Mouse (Mus musculus) liver, embryonic 18 days (tissue): ENCODE data around the gene Dennd1c. TPM values are rescaled to one million over a fixed set of nuclear protein-coding genes. Genes with fewer than 3 reads are reported as not detected.

Source experiments
- polyA plus RNA-seq: library from polyadenylated mRNA; depleted of rRNA; stranded (reverse); fragments of >200 nt; gene quantifications from 2 replicates; pipeline ENCODE4 v1.2.3, GENCODE M21; 2012; rRNA removed

The Dennd1c gene
- polyA plus RNA-seq, result 4.7 and 6.4 TPM in 2 replicates

DNA sequence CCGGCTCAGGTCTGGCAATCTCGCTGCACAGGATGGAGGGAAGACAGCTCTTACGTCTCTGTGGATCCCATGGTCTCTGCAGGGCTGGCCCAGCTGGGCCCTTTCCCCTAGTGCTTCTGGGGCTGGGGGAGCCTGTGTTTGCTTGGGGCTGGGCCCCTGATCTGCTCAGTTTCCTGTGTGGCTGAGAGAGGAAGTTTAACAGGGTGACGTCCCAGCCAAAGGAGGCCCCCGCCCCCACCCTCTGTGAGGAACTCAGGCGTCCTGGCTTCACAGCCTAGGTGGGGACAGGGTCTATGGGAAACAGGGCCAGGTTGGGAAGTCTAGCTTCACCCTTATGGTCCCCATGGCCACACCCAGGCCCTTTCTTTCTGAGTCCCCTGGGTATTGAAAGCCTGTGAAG, at the start of gene Dennd1c:
Gene Dennd1c, minus strand, starts transcription at position 179 of the 400 bp plus-strand sequence.

DNA sequence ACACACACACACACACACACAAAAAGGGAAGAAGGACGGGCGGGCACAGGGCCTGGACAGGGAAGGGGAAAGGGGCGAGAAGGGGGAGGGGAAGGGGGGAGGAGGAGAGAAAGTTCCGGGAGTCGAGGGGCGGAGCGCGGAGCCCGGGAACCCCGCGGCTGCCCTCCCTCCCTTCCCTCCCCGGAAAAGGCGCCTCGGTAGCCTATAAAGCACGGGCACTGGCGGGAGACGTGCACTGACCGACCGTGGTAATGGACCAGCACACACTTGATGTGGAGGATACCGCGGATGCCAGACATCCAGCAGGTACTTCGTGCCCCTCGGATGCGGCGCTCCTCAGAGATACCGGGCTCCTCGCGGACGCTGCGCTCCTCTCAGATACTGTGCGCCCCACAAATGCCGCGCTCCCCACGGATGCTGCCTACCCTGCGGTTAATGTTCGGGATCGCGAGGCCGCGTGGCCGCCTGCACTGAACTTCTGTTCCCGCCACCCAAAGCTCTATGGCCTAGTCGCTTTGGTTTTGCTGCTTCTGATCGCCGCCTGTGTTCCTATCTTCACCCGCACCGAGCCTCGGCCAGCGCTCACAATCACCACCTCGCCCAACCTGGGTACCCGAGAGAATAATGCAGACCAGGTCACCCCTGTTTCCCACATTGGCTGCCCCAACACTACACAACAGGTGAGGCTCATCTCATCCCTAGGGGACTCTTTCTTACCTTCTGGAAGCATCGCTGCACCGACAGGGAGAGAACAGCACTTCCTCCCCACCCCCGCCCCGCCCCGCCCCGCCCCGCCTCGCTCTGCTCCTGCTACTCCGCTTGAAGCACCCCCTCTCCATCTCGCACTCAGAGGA, 27.1 kb upstream of the Dennd1c start, which contains the start of gene Tnfsf9:
Gene Tnfsf9, plus strand, starts transcription at position 145 of the 854 bp plus-strand sequence.

GRCm38 (mm10) chr17:57087049-57087832, 8.9 kb upstream of the Dennd1c start, which contains the start of gene Tubb4a:
Gene Tubb4a, minus strand, starts transcription at chr17:57087782.

DNA sequence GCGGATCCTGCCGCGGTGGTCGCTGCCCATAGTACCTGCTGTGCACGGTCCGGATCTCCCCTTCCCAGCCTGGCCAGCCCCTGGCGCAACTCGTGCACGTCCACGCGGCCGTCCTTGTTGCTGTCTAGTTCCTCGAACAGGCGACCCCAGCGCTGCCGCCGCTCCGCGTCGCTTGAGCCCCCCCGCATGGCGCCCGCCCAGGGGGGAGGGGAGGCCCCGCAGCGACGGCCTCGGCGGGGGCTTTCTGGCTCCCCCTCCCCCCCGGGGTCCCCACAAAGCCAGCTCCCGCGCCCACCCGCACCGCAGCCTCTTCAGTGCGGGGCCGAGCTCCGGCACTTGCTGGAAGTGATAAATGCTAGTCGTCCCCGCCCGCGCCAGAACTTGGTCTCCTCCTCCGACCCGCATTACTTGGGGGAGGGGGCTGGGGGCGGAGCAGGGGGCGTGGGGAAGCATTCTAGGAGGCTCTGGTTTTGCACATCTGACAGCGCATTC, 18.8 kb downstream of the Dennd1c start, which contains the start of gene Slc25a23:
Gene Slc25a23, minus strand, starts transcription at position 378 of the 492 bp plus-strand sequence.

GRCm38 (mm10) chr17:57058891-57059485, 19.3 kb downstream of the Dennd1c start, which contains the start of gene Crb3:
Gene Crb3, plus strand, starts transcription at chr17:57059105.

GRCm38 (mm10) chr17:57041554-57041953, 36.8 kb downstream of the Dennd1c start, which contains the start of gene Slc25a41:
Gene Slc25a41, minus strand, starts transcription at chr17:57041654.

DNA sequence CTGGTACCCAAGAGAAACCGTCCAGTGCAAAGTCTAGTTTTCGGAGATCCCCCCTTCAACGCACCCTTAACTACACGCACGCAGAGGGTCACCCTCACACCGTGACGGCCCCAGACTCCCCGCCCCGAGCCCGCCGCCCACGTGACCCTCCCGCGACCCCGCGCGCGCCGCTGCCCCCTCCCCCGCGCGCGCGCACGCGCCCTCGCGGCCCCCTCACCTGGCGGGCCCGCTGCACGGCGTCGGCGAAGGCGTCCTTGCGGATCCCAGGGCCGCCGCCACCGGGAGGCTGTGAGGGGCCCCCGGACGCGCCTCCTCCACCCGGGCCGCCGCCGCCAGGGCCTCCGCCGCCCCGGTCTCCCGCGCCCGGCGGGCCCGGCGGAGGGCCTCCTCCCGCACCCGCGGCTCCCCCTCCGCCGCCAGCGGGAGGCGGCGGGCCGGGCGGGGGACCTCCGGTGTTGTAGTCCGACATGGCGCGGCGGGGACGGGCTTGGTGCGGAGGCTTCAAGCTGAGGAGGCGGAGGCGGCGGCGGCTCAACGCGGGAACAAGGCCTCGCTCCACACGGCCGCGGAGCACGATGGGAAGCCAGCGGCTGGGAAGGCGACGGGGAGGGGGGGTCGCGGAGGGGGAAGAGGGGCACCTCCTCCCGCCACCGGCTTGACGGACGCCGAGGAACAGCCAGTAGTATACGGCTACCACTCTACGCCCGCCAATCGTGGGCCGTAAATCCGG, 47.2 kb downstream of the Dennd1c start, which contains the start of gene Khsrp:
Gene Khsrp, minus strand, starts transcription at position 592 of the 730 bp plus-strand sequence.

Other genes with a start within 250 kb of the Dennd1c start
- 4.3 and 5.1 TPM in 2 replicates for gene Rfx2, start 247.5 kb downstream of the Dennd1c start, polyA plus RNA-seq
- gene Acsbg2, start 204.1 kb downstream of the Dennd1c start, polyA plus RNA-seq, result not detected in 2 replicates
- 0.02 and 0.04 TPM in 2 replicates for gene 1700061G19Rik, start 203.0 kb downstream of the Dennd1c start, polyA plus RNA-seq
- gene Mllt1, start 143.1 kb downstream of the Dennd1c start, polyA plus RNA-seq, result 8.8 and 11.0 TPM in 2 replicates
- not detected in 2 replicates for gene Acer1, start 96.4 kb downstream of the Dennd1c start, polyA plus RNA-seq
- 62.4 and 68.4 TPM in 2 replicates for gene Clpp, start 88.2 kb downstream of the Dennd1c start, polyA plus RNA-seq
- 12.0 and 13.6 TPM in 2 replicates for gene Alkbh7, start 81.2 kb downstream of the Dennd1c start, polyA plus RNA-seq
- gene Pspn, start 78.5 kb downstream of the Dennd1c start, polyA plus RNA-seq, result not detected in 2 replicates
- gene Gtf2f1, start 67.2 kb downstream of the Dennd1c start, polyA plus RNA-seq, result 33.5 and 35.4 TPM in 2 replicates
- gene Gm17949, start 67.0 kb downstream of the Dennd1c start, polyA plus RNA-seq, result not detected in 2 replicates
- gene Khsrp, start 47.0 kb downstream of the Dennd1c start, polyA plus RNA-seq, result 20.2 and 25.5 TPM in 2 replicates
- gene Slc25a41, start 36.9 kb downstream of the Dennd1c start, polyA plus RNA-seq, result not detected in 2 replicates
- 25.8 and 30.4 TPM in 2 replicates for gene Crb3, start 19.4 kb downstream of the Dennd1c start, polyA plus RNA-seq
- 22.2 and 24.0 TPM in 2 replicates for gene Slc25a23, start 18.7 kb downstream of the Dennd1c start, polyA plus RNA-seq
- gene Tubb4a, start 9.3 kb upstream of the Dennd1c start, polyA plus RNA-seq, result 0.28 and 0.30 TPM in 2 replicates
- 0.66 and 0.81 TPM in 2 replicates for gene Tnfsf9, start 26.8 kb upstream of the Dennd1c start, polyA plus RNA-seq
- gene Cd70, start 71.3 kb upstream of the Dennd1c start, polyA plus RNA-seq, result not detected in 2 replicates
- gene Tnfsf14, start 115.7 kb upstream of the Dennd1c start, polyA plus RNA-seq, result 2.1 and 2.3 TPM in 2 replicates
- 1,862 and 2,152 TPM in 2 replicates for gene C3, start 149.6 kb upstream of the Dennd1c start, polyA plus RNA-seq
- gene Gpr108, start 169.9 kb upstream of the Dennd1c start, polyA plus RNA-seq, result 7.3 and 8.5 TPM in 2 replicates
- 10.3 and 12.0 TPM in 2 replicates for gene Trip10, start 170.9 kb upstream of the Dennd1c start, polyA plus RNA-seq
- 10.6 and 12.6 TPM in 2 replicates for gene Vav1, start 200.6 kb upstream of the Dennd1c start, polyA plus RNA-seq